Mouse (Mus musculus) heart, embryonic 11.5 days (tissue): ENCODE results near the gene Atxn10. TPM values are rescaled to one million over a fixed set of nuclear protein-coding genes. Genes with fewer than 3 reads are reported as not detected.

ENCODE experiments used
- ATAC-seq: fragments of 200-750 bp; cut with Nextera tagmentation; replicated peaks from 2 replicates; pipeline ENCODE4 v1.8.0; 2017; ENCODE audit warnings: moderate library complexity; ENCODE audit not compliant: insufficient number of reproducible peaks, low FRiP score, low TSS enrichment
- H3K27ac ChIP-seq: fragments of 300-500 bp; sonication (generic); 2 replicates; pipeline ENCODE4 v1.5.1; 2014; ENCODE audit warnings: mild to moderate bottlenecking, low read depth, low read length
- H3K27me3 ChIP-seq: fragments of 300-500 bp; sonication (generic); 2 replicates; pipeline ENCODE4 v1.6.1; 2014; ENCODE audit warnings: mild to moderate bottlenecking, low read length, mixed read lengths; ENCODE audit not compliant: control insufficient read depth, insufficient read depth
- H3K36me3 ChIP-seq: fragments of 300-500 bp; sonication (generic); 2 replicates; pipeline ENCODE4 v1.6.1; 2014; ENCODE audit warnings: mild to moderate bottlenecking, low read length, moderate library complexity, mixed read lengths; ENCODE audit not compliant: control insufficient read depth, insufficient read depth
- H3K4me1 ChIP-seq: fragments of 300-500 bp; sonication (generic); 2 replicates; pipeline ENCODE4 v1.6.1; 2014; ENCODE audit warnings: low read length; ENCODE audit not compliant: control insufficient read depth, insufficient read depth
- H3K4me2 ChIP-seq: fragments of 300-500 bp; sonication (generic); 2 replicates; pipeline ENCODE4 v1.6.1; 2014; ENCODE audit warnings: mild to moderate bottlenecking, moderate library complexity
- H3K4me3 ChIP-seq: fragments of 300-500 bp; sonication (generic); 2 replicates; pipeline ENCODE4 v1.5.1; 2014; ENCODE audit warnings: low read depth, low read length
- H3K9ac ChIP-seq: fragments of 300-500 bp; sonication (generic); 2 replicates; pipeline ENCODE4 v1.6.1; 2014; ENCODE audit warnings: mild to moderate bottlenecking, low read depth, low read length, moderate library complexity
- H3K9me3 ChIP-seq: fragments of 300-500 bp; sonication (generic); replicated peaks from 2 replicates; pipeline ENCODE4 v1.6.1; 2016; ENCODE audit warnings: low read length; ENCODE audit not compliant: control insufficient read depth
- WGBS: fragments of 180-500 bp; shearing (Covaris S2); extraction: QIAGEN DNeasy Blood & Tissue Kit; methylation state at CpG from one replicate; pipeline ENCODE4 v1.1.7; 2014; ENCODE audit not compliant: insufficient replicate concordance; 5-methylcytosine and 5-hydroxymethylcytosine counted together
- polyA plus RNA-seq: library from polyadenylated mRNA; unstranded; fragments of >200 nt; fragmentation: Nextera tagmentation; extraction: Ambion mirVana; gene quantifications from 2 replicates; pipeline ENCODE4 v1.2.1, GENCODE M21; 2014

The Atxn10 gene
- polyA plus RNA-seq, 1 experiment from 2014 or later: 257 TPM

DNA sequence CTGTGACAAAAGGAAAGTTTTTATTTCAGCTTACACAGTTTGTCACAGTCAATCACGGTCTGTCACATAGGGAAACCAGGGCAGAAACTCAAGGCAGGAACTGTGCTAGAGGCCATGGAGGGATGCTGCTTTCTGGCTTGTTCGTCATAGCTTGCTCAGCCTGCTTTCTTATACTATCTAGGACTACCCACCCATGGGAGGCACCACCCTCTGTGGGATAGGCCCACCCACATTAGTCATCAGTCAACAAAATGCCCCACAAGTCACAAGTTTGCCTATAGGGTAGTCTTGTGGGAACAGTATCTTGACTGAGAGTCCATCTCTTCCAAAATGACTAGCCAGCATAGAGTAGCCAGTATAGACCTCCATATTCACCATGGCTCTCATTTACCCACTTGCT is 6.2 kb downstream of the Atxn10 start:
- no peaks in the 10 kb centered on the region for H3K27me3 ChIP-seq
- no peak overlapping the region for H3K9ac ChIP-seq
- no peaks in the 10 kb centered on the region for H3K9me3 ChIP-seq
- peaks cover 14% of the 10 kb centered on the region for H3K4me1 ChIP-seq
- 78% methylated on average over 2 of the region's 2 CpGs for WGBS
- H3K36me3 ChIP-seq: no peaks in the 10 kb centered on the region
- H3K27ac ChIP-seq: no peak overlapping the region
- ATAC-seq: no peak
- H3K4me2 ChIP-seq: no peak overlapping the region
- no peak overlapping the region for H3K4me3 ChIP-seq

DNA sequence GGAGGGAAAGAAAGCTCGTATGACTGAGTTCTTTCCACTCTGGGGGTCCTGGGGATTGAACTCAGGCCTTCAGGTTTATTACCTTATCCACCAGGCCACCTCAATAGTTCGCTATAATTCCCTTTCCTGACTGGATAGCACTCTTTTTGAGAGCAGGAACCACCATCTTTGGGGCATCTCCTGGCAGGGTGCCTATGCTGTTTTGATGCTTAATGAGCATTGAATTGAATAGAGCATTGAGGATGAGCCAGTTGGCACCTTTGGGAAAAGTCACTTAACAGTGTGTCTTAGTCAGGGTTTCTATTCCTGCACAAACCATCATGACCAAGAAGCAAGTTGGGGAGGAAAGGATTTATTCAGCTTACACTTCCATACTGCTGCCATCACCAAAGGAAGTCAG is 8.6 kb downstream of the Atxn10 start:
- H3K27me3 ChIP-seq: no peaks in the 10 kb centered on the region
- no peak overlapping the region for H3K9ac ChIP-seq
- no peaks in the 10 kb centered on the region for H3K9me3 ChIP-seq
- WGBS: 75% methylated on average over 2 of the region's 2 CpGs
- H3K4me1 ChIP-seq: peaks cover 16% of the 10 kb centered on the region
- no peak overlapping the region for H3K4me2 ChIP-seq
- no peak overlapping the region for H3K4me3 ChIP-seq
- H3K27ac ChIP-seq: no peak overlapping the region
- no peaks in the 10 kb centered on the region for H3K36me3 ChIP-seq
- ATAC-seq: no peak

DNA sequence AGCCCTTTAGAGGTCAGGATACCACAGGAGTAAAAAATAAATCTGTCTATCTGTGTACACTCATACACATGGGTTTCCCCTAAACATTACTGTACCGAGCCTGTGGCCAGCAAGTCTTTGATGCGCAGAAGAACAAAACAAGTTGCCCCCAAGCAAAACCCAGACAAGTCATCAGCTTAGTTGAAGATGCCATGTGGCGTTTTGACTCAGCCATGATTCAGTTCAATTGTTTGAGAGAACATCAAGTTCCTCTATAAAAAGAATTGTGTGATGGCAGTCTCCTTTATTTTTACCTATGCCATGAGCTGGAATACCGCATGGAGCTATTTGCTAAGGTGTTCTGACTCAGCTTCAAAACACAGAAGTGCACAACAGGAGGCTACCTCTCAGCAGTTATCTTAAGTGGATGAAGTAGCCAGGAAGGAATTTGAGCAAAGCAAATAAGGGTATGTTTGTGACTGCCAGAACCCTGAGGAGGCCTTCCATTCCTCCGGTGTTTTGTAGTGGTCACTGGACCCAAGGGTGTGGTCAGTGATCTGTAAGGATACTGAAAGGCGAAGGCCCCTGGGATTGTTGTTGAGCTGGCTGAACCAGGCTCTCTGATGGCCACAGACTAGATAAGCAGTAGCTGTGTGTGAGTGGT is 11.1 kb downstream of the Atxn10 start:
- 56% methylated on average over 6 of the region's 6 CpGs for WGBS
- H3K27ac ChIP-seq: no peak overlapping the region
- no peak overlapping the region for H3K4me2 ChIP-seq

DNA sequence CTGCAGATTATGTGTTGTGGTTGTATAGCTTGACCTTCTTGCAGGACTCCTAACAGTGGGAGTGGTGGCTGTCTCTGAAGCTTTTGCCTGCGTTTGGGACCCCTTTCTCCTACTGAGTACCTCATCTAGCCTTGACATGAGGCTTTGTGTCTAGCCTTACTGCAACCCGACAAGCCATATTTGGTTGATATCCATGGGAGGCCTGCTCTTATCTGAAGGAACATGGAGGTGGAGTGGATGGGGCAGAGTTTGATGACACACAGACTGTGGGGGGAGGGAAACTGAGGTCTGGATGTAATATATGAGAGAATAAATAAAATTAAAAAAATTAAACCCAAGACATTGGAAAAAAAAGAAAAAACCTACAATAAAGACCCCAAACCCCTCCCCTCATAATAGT is 14.1 kb downstream of the Atxn10 start:
- 48% methylated on average over 2 of the region's 2 CpGs for WGBS
- no peaks in the 10 kb centered on the region for H3K36me3 ChIP-seq
- H3K9me3 ChIP-seq: no peaks in the 10 kb centered on the region
- no peak overlapping the region for H3K27ac ChIP-seq
- no peak overlapping the region for H3K9ac ChIP-seq
- no peak overlapping the region for H3K4me2 ChIP-seq
- no peak for ATAC-seq
- no peaks in the 10 kb centered on the region for H3K27me3 ChIP-seq
- H3K4me1 ChIP-seq: peaks cover 22% of the 10 kb centered on the region
- no peak overlapping the region for H3K4me3 ChIP-seq

More for the DNA sequence above, 11.1 kb downstream of the Atxn10 start:
- Histone ChIP-seq H3K9me3 (no peaks in the 10 kb centered on the region), H3K9ac (no peak overlapping the region), H3K36me3 (no peaks in the 10 kb centered on the region), H3K4me3 (no peak overlapping the region), H3K27me3 (no peaks in the 10 kb centered on the region), H3K4me1 (peaks cover 22% of the 10 kb centered on the region)
- no peak for ATAC-seq

DNA sequence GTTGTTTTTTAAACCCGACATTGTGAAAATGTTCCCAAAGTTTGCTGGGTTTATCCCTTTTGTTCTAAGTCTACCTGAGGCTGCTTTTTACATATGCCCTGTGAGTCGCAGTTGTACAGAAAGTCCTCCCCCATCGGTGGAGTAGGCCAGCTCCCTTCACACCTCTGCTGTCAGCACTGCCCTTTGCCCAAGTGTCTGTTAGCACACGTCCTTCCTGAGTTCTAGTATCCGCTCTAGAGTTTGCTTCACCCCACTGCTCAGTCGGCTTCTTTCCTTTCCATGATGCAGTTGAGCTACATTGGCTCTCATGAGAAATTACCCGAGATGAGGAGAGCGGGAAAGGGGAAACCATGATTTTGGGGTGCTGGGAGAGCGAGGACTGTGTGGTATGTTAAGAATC is 18.0 kb downstream of the Atxn10 start:
- Histone ChIP-seq H3K4me2 (no peak overlapping the region), H3K4me1 (peaks cover 10% of the 10 kb centered on the region; the same call in 1 of the 2 replicates), H3K27me3 (no peaks in the 10 kb centered on the region), H3K27ac (no peak overlapping the region), H3K9me3 (no peaks in the 10 kb centered on the region), H3K4me3 (no peak overlapping the region), H3K9ac (no peak overlapping the region), H3K36me3 (no peaks in the 10 kb centered on the region)
- ATAC-seq: no peak
- 65% methylated on average over 9 of the region's 9 CpGs for WGBS

DNA sequence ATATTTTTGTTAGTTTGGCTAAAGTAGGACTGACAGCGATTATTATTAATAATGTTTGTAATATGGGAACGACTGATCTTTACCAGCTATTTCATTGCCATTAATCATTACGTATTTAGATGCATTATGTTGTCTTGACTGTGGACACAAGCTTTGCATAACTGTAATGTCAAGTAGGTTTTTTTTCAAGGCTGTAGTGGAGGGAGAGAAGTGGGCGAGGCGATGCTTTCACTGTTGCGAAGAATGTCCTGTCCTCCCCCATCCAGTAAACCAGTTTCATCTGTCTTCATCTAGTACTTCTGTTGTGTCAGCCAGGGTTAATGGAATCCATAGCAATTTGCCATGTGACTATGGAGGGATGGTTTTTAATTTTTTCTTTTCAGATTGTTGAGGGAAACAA is 20.1 kb downstream of the Atxn10 start:
- no peaks in the 10 kb centered on the region for H3K9me3 ChIP-seq
- no peak overlapping the region for H3K27ac ChIP-seq
- no peaks in the 10 kb centered on the region for H3K27me3 ChIP-seq
- no peak overlapping the region for H3K4me2 ChIP-seq
- H3K36me3 ChIP-seq: peaks cover 3% of the 10 kb centered on the region
- H3K9ac ChIP-seq: no peak overlapping the region
- H3K4me3 ChIP-seq: no peak overlapping the region
- WGBS: 80% methylated on average over 6 of the region's 6 CpGs
- ATAC-seq: no peak
- H3K4me1 ChIP-seq: peaks cover 3% of the 10 kb centered on the region; the same call in 1 of the 2 replicates

DNA sequence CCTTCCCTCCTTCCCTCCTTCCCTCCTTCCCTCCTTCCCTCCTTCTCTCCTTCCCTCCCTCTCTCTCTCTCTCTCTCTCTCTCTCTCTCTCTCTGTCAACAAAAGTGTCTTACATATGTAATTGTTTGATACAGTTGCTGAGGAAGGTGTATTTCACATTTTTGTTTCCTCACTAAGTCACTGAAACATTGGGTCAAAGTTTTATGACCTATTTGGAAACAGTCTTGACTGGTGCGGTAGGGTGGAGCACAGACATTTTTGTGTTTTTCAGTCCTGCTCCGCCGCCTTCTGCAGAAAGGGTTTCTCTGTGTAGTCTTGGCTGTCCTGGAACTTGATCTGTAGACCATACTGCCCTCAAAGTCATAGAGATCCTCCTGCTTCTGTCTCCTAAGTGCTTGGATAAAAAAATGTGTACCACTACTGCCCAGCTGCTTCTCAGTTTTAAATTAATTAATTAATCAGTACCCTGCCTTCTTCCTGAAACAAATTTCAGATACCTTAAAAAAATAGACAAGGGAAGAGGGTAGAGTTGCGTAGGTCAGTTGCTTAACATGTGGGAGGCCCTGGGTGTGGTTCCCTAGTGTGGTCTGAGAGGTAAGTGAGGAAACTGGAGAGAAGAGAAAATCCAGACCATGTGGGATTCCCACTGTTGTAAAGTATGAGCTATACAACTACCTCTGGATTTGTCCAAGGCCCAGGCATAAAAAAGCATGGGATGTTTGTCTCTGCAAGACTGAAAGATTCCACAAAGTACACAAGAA is 21.6 kb downstream of the Atxn10 start:
- H3K36me3 ChIP-seq: peaks cover 7% of the 10 kb centered on the region
- H3K27ac ChIP-seq: no peak overlapping the region
- no peaks in the 10 kb centered on the region for H3K9me3 ChIP-seq
- H3K4me1 ChIP-seq: peaks cover 3% of the 10 kb centered on the region; the same call in 1 of the 2 replicates
- no peak overlapping the region for H3K4me2 ChIP-seq
- no peaks in the 10 kb centered on the region for H3K27me3 ChIP-seq
- H3K4me3 ChIP-seq: no peak overlapping the region
- WGBS: 92% methylated on average over 4 of the region's 4 CpGs
- ATAC-seq: no peak
- no peak overlapping the region for H3K9ac ChIP-seq

DNA sequence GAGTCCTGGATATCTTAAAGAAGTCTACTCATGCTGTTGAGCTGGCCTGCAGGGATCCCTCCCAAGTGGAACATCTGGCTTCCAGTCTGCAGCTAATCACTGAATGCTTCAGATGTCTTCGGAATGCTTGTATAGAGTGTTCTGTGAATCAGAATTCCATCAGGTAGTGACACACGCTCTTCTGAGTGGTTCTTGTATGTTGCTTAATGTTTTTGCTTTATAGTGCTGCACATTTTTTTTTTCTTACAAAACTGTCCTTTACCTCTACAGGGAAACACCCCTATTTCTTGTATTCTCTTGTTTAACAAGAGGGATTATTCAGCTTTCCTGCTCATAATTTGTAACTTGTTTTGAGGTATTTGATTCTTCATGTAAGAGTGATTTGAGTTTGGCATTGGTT is 23.4 kb downstream of the Atxn10 start:
- Histone ChIP-seq H3K27ac (no peak overlapping the region), H3K4me2 (no peak overlapping the region), H3K36me3 (peaks cover 7% of the 10 kb centered on the region), H3K4me3 (no peak overlapping the region), H3K4me1 (peaks cover 3% of the 10 kb centered on the region; the same call in 1 of the 2 replicates), H3K9ac (no peak overlapping the region), H3K9me3 (no peaks in the 10 kb centered on the region), H3K27me3 (no peaks in the 10 kb centered on the region)
- ATAC-seq: no peak
- 44% methylated on average over 2 of the region's 2 CpGs for WGBS
